Mouse (Mus musculus): ENCODE data around the gene Olfr923.

Gene Olfr923

GRCm38 (mm10) chr9:38826245-38826644 lies at the start of gene Olfr923:
Gene Olfr923, plus strand, starts transcription at chr9:38826545.
- no peak for TF ChIP-seq GATA4 (IDR thresholded peaks at IDR 0.05; ENCODE audit: insufficient replicate concordance, low read length)

GRCm38 (mm10) chr9:38792689-38793088 lies 33.7 kb upstream of the Olfr923 start:
- no peak for TF ChIP-seq GATA4 (IDR thresholded peaks at IDR 0.05; ENCODE audit: insufficient replicate concordance, low read length)

- TF ChIP-seq GATA4 (IDR thresholded peaks at IDR 0.05; ENCODE audit: insufficient replicate concordance, low read length) = no peak
These were observed 20.6 kb upstream of the Olfr923 start for GRCm38 (mm10) chr9:38805696-38806095.

- no peak for TF ChIP-seq GATA4 (IDR thresholded peaks at IDR 0.05; ENCODE audit: insufficient replicate concordance, low read length)
These were observed 12.0 kb upstream of the Olfr923 start, which contains the start of gene Olfr922 for GRCm38 (mm10) chr9:38814314-38814713. Gene Olfr922, plus strand, starts transcription at chr9:38814614.

- TF ChIP-seq GATA4 (IDR thresholded peaks at IDR 0.05; ENCODE audit: insufficient replicate concordance, low read length) = no peak
These were observed 10.8 kb upstream of the Olfr923 start for GRCm38 (mm10) chr9:38815458-38815986.

GRCm38 (mm10) chr9:38833027-38833426 lies 6.7 kb downstream of the Olfr923 start:
- TF ChIP-seq GATA4 (IDR thresholded peaks at IDR 0.05; ENCODE audit: insufficient replicate concordance, low read length) = no peak

GRCm38 (mm10) chr9:38844149-38844548 lies 17.8 kb downstream of the Olfr923 start, which contains the start of gene Olfr924:
Gene Olfr924, plus strand, starts transcription at chr9:38844449.
- no peak for TF ChIP-seq GATA4 (IDR thresholded peaks at IDR 0.05; ENCODE audit: insufficient replicate concordance, low read length)

- TF ChIP-seq GATA4 (IDR thresholded peaks at IDR 0.05; ENCODE audit: insufficient replicate concordance, low read length) = no peak
These were observed 28.4 kb downstream of the Olfr923 start, which contains the start of gene Olfr26 for GRCm38 (mm10) chr9:38854760-38855159. Gene Olfr26, plus strand, starts transcription at chr9:38855060.

- TF ChIP-seq GATA4 (IDR thresholded peaks at IDR 0.05; ENCODE audit: insufficient replicate concordance, low read length) = no peak
These were observed 50.5 kb downstream of the Olfr923 start, which contains the start of gene Olfr926 for GRCm38 (mm10) chr9:38876826-38877225. Gene Olfr926, plus strand, starts transcription at chr9:38877126.
